Comparison of ENCODE assay signal across 12 mouse cellular contexts in the genomic region with DNA sequence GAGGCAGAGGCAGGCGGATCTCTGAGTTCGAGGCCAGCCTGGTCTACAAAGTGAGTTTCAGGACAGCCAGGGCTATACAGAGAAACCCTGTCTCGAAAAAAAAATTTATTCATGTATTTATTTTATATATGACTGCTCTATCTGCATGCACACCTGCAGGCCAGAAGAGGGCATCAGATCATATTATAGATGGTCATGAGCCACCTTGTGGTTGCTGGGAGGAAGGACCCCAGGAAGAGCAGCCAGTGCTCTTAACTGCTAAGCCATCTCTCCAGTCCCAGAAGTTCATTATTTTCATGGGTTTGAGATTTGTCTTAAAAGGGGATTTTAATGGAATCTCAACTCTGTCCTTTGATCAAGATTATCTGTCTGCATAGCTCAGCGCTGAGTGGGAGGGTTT. TPM values are rescaled to one million over a fixed set of nuclear protein-coding genes. Genes with fewer than 3 reads are reported as not detected.
DNase-seq lines count a peak whose midpoint lies in the region; ATAC-seq and TF ChIP-seq lines count a peak whose summit lies in the region.
"Had no signal": no experiment of that assay in that cellular context is flagged by ENCODE, and none has a peak within 500 bp of the region (broad histone marks: within the 10 kb centered on the region; RNA-seq: fewer than 3 reads in every experiment).

No protein-coding gene starts in this region.

- no peak for ATAC-seq in G1E (ENCODE audit: extremely low read depth, insufficient number of reproducible peaks, low FRiP score, poor library complexity, severe bottlenecking)
- no peak for ATAC-seq in monocyte, adult 5-6 weeks (replicated peaks; ENCODE audit: insufficient number of reproducible peaks, low FRiP score, low TSS enrichment, poor library complexity, severe bottlenecking)

- H3K4me3 ChIP-seq in G1E (ENCODE audit: low read depth, low read length): no peak overlapping the region
- H3K4me3 ChIP-seq: heart, embryonic 15.5 days had no signal

- H3K27me3 ChIP-seq in G1E (ENCODE audit: insufficient read depth, low read length): peaks cover 34% of the 10 kb centered on the region
- H3K27me3 ChIP-seq: heart, embryonic 15.5 days had no signal

- no peaks in the 10 kb centered on the region for H3K4me1 ChIP-seq in G1E (ENCODE audit: insufficient read depth, low read depth, low read length)

- DNase-seq in kidney, adult 9 months: peak; percentile 18
- no peak for DNase-seq in kidney, adult 8-10 months
- peak; percentile 5 to 13 for DNase-seq in B cell, adult 2 months
- DNase-seq in G1E (ENCODE audit: low spot score): no peak
- DNase-seq in induced T-regulatory cell, adult 2 months (ENCODE audit: low read depth): peak; percentile 43
- DNase-seq in cerebellum, adult 11-12 months: no peak
- DNase-seq in ovary, adult 18-20 months (ENCODE audit: low spot score): no peak
- DNase-seq: right cerebral cortex, postnatal 25 days had no signal

- H3K36me3 ChIP-seq in G1E (replicated peaks): no peaks in the 10 kb centered on the region
- H3K36me3 ChIP-seq: heart, embryonic 15.5 days had no signal

- H3K9me3 ChIP-seq in G1E (replicated peaks): no peaks in the 10 kb centered on the region
- H3K9me3 ChIP-seq: heart, embryonic 15.5 days had no signal

- TF ChIP-seq CTCF in G1E (IDR thresholded peaks at IDR 0.05; ENCODE audit: low read depth, low read length): peak; percentile 26; the same call in 1 of the 2 replicates

RNA-seq across cellular contexts. Expression of gene Ctsg, which starts 3.4 kb away (rescaled TPM):
- total RNA-seq in G1E (2014; fragmentation: Nextera tagmentation): not detected in 2 replicates
- 0.11 and 0.35 TPM in 2 replicates for total RNA-seq in G1E (2017)
- 0.07 and 0.16 TPM in 2 replicates for polyA plus RNA-seq in G1E (2012)
- total RNA-seq in monocyte, adult 5-6 weeks (2017): 0.43 TPM in 1 of 3 replicates, not detected in the others
- polyA plus RNA-seq: lung, embryonic 16.5 days had no signal

RNA-seq across cellular contexts. Expression of gene Mcpt8, which starts 13.9 kb away (rescaled TPM):
- total RNA-seq in G1E (2014; fragmentation: Nextera tagmentation): not detected in 2 replicates
- total RNA-seq in G1E (2017): not detected in 2 replicates
- polyA plus RNA-seq in G1E (2012): not detected in 2 replicates
- total RNA-seq in monocyte, adult 5-6 weeks (2017): 8.4 to 33.5 TPM (median 9.9 TPM) in 3 replicates

RNA-seq across cellular contexts. Expression of gene Gzme, which starts 21.5 kb away (rescaled TPM):
- total RNA-seq in G1E (2014; fragmentation: Nextera tagmentation) (not detected in 2 replicates), G1E (2017) (not detected in 2 replicates)
- not detected in 2 replicates for polyA plus RNA-seq in G1E (2012)
- not detected in 3 replicates for total RNA-seq in monocyte, adult 5-6 weeks (2017)
- polyA plus RNA-seq: heart, embryonic 15.5 days; lung, embryonic 16.5 days had no signal

RNA-seq across cellular contexts. Expression of gene Gzmd, which starts 33.5 kb away (rescaled TPM):
- total RNA-seq in G1E (2014; fragmentation: Nextera tagmentation) (not detected in 2 replicates), G1E (2017) (not detected in 2 replicates)
- not detected in 2 replicates for polyA plus RNA-seq in G1E (2012)
- total RNA-seq in monocyte, adult 5-6 weeks (2017): not detected in 3 replicates
- polyA plus RNA-seq: embryonic facial prominence, embryonic 14.5 days; heart, embryonic 15.5 days; lung, embryonic 16.5 days had no signal

RNA-seq across cellular contexts. Expression of gene Mcpt4, which starts 36.8 kb away (rescaled TPM):
- total RNA-seq in G1E (2014; fragmentation: Nextera tagmentation) (not detected in 2 replicates), G1E (2017) (0.46 and 0.66 TPM in 2 replicates)
- polyA plus RNA-seq in G1E (2012): not detected in 2 replicates
- total RNA-seq in monocyte, adult 5-6 weeks (2017): not detected in 3 replicates

Comparison
In these comparisons a context has a peak if more than half of its experiments do, and no peak if none do; other contexts are left out.
1. DNase-seq: peak in kidney, adult 9 months (single experiment), B cell, adult 2 months (2 of 2) and induced T-regulatory cell, adult 2 months (single experiment); none in kidney, adult 8-10 months (0 of 2), G1E (single experiment), cerebellum, adult 11-12 months (single experiment) and ovary, adult 18-20 months (single experiment).